In genomic region chr4:126605751-126606150, GRCm38 (mm10) we compare ENCODE assay signal across 27 mouse cellular contexts.
"Had no signal": no experiment of that assay in that cellular context is flagged by ENCODE, and none has a peak within 500 bp of the region (broad histone marks: within the 10 kb centered on the region; RNA-seq: fewer than 3 reads in every experiment).

No protein-coding gene starts in this region.

- ATAC-seq: hindbrain, postnatal 0 days; intestine, embryonic 16.5 days; liver, embryonic 12.5 days had no signal

- H3K9ac ChIP-seq: heart, embryonic 13.5 days; heart, embryonic 15.5 days; hindbrain, embryonic 13.5 days; hindbrain, embryonic 15.5 days; kidney, embryonic 15.5 days; limb, embryonic 13.5 days; limb, embryonic 15.5 days; liver, embryonic 12.5 days had no signal

- H3K4me2 ChIP-seq: heart, embryonic 13.5 days; heart, embryonic 15.5 days; hindbrain, embryonic 13.5 days; hindbrain, embryonic 15.5 days; kidney, embryonic 15.5 days; limb, embryonic 13.5 days; limb, embryonic 15.5 days; liver, embryonic 12.5 days had no signal

- H3K36me3 ChIP-seq: heart, embryonic 10.5 days; heart, embryonic 13.5 days; heart, embryonic 15.5 days; hindbrain, embryonic 13.5 days; hindbrain, embryonic 15.5 days; kidney, embryonic 15.5 days; limb, embryonic 13.5 days; limb, embryonic 15.5 days; liver, embryonic 12.5 days had no signal

- H3K27ac ChIP-seq: gastrocnemius, adult 2 months; heart, adult 2 months; heart, embryonic 10.5 days; heart, embryonic 13.5 days; heart, embryonic 15.5 days; hindbrain, embryonic 13.5 days; hindbrain, embryonic 15.5 days; hindbrain, postnatal 0 days; kidney, embryonic 15.5 days; kidney, postnatal 0 days; limb, embryonic 13.5 days; limb, embryonic 15.5 days; liver, embryonic 12.5 days had no signal

- DNase-seq: gastrocnemius, adult 2 months; gastrocnemius, postnatal 10 days; gastrocnemius, postnatal 25 days; heart, adult 11 months; heart, adult 2 months; heart, postnatal 14 days; heart, postnatal 36 days; kidney, adult 11 months; kidney, adult 2 months; kidney, adult 9 months; kidney, postnatal 14 days; kidney, postnatal 36 days; layer of hippocampus, adult 9-11 months; layer of hippocampus, postnatal 36 days; left cerebral cortex, postnatal 4 days had no signal

- H3K9me3 ChIP-seq: heart, embryonic 10.5 days; heart, embryonic 13.5 days; heart, embryonic 15.5 days; hindbrain, embryonic 13.5 days; hindbrain, embryonic 15.5 days; kidney, embryonic 15.5 days; limb, embryonic 13.5 days; limb, embryonic 15.5 days; liver, embryonic 12.5 days had no signal

- H3K27me3 ChIP-seq: heart, embryonic 13.5 days; heart, embryonic 15.5 days; kidney, embryonic 15.5 days; limb, embryonic 13.5 days; limb, embryonic 15.5 days had no signal

- H3K4me3 ChIP-seq: gastrocnemius, adult 2 months; heart, adult 2 months; heart, embryonic 10.5 days; heart, embryonic 13.5 days; heart, embryonic 15.5 days; hindbrain, embryonic 13.5 days; hindbrain, embryonic 15.5 days; kidney, embryonic 15.5 days; limb, embryonic 13.5 days; limb, embryonic 15.5 days; liver, embryonic 12.5 days had no signal
